Mouse (Mus musculus) heart, embryonic 12.5 days (tissue): ENCODE results near the gene Filip1l. TPM values are rescaled to one million over a fixed set of nuclear protein-coding genes. Genes with fewer than 3 reads are reported as not detected.
A peak's percentile ranks its signal among the peaks of the same experiment; 100 is the strongest.

ENCODE experiments used
- ATAC-seq: fragments of 200-750 bp; cut with Nextera tagmentation; 2 replicates; pipeline ENCODE4 v1.8.0; 2017; ENCODE audit warnings: moderate TSS enrichment, moderate library complexity; ENCODE audit not compliant: insufficient number of reproducible peaks, low FRiP score
- H3K27ac ChIP-seq: fragments of 300-500 bp; sonication (generic); 2 replicates; pipeline ENCODE4 v1.5.1; 2016; ENCODE audit warnings: mild to moderate bottlenecking, moderate library complexity; ENCODE audit not compliant: poor library complexity, severe bottlenecking
- H3K27me3 ChIP-seq: fragments of 300-500 bp; sonication (generic); replicated peaks from 2 replicates; pipeline ENCODE4 v1.6.1; 2016; ENCODE audit warnings: mild to moderate bottlenecking, moderate library complexity
- H3K36me3 ChIP-seq: fragments of 300-500 bp; sonication (generic); 2 replicates; pipeline ENCODE4 v1.6.1; 2016; ENCODE audit warnings: mild to moderate bottlenecking, moderate library complexity
- H3K4me1 ChIP-seq: fragments of 300-500 bp; sonication (generic); replicated peaks from 2 replicates; pipeline ENCODE4 v1.6.1; 2016; ENCODE audit warnings: mild to moderate bottlenecking
- H3K4me2 ChIP-seq: fragments of 300-500 bp; sonication (generic); 2 replicates; pipeline ENCODE4 v1.6.1; 2016; ENCODE audit warnings: mild to moderate bottlenecking, moderate library complexity
- H3K4me3 ChIP-seq: fragments of 300-500 bp; sonication (generic); 2 replicates; pipeline ENCODE4 v1.5.1; 2016; ENCODE audit warnings: mild to moderate bottlenecking
- H3K9ac ChIP-seq: fragments of 300-500 bp; sonication (generic); 2 replicates; pipeline ENCODE4 v1.6.1; 2016; ENCODE audit warnings: mild to moderate bottlenecking, moderate library complexity
- H3K9me3 ChIP-seq: fragments of 300-500 bp; sonication (generic); replicated peaks from 2 replicates; pipeline ENCODE4 v1.6.1; 2016; ENCODE audit warnings: mild to moderate bottlenecking, moderate library complexity
- WGBS: fragments of 180-500 bp; shearing (Covaris S2); methylation state at CpG from one replicate; pipeline ENCODE4 v1.1.7; 2016; 5-methylcytosine and 5-hydroxymethylcytosine counted together
- polyA plus RNA-seq: library from polyadenylated mRNA; unstranded; fragments of >200 nt; fragmentation: Nextera tagmentation; extraction: Ambion mirVana; gene quantifications from 2 replicates; pipeline ENCODE4 v1.2.1, GENCODE M21; 2016

The Filip1l gene
- polyA plus RNA-seq, 1 experiment from 2014 or later: 27.8 TPM

- Histone ChIP-seq H3K9ac (no peak overlapping the region), H3K4me3 (no peak overlapping the region), H3K4me2 (no peak overlapping the region), H3K4me1 (peaks cover 13% of the 10 kb centered on the region), H3K27ac (no peak overlapping the region), H3K9me3 (no peaks in the 10 kb centered on the region), H3K36me3 (no peaks in the 10 kb centered on the region), H3K27me3 (no peaks in the 10 kb centered on the region)
- ATAC-seq: no peak
- WGBS: 66% methylated on average over 4 of the region's 4 CpGs
Measured at GRCm38 (mm10) chr16:57469301-57469700, 116.4 kb downstream of the Filip1l start.

DNA sequence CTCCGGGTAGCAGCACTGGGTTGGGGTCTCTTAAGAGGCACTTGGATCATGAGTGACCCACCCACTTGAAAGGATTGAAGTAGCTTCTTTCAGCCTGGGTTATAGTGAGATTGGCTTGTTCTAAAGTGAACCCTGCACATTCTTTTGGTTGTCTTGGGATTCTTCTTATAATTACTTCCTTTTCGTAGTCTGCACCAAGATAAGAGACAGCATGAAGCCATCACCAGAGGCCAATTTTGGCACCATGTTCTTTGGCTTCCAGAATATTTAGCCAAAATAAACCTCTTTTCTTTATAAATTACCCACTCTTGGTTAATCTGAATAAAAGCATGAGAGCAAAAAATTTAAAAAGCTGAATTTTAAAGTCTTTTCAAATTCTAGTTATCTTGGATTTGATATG is 117.0 kb downstream of the Filip1l start:
- H3K27ac ChIP-seq: no peak overlapping the region
- no peak for ATAC-seq
- no peaks in the 10 kb centered on the region for H3K36me3 ChIP-seq
- H3K4me2 ChIP-seq: no peak overlapping the region
- peaks cover 13% of the 10 kb centered on the region for H3K4me1 ChIP-seq
- H3K9me3 ChIP-seq: no peaks in the 10 kb centered on the region
- no peak overlapping the region for H3K9ac ChIP-seq
- H3K4me3 ChIP-seq: no peak overlapping the region
- H3K27me3 ChIP-seq: no peaks in the 10 kb centered on the region
- WGBS: 70% methylated on average over 2 of the region's 2 CpGs

GRCm38 (mm10) chr16:57470286-57470830 is 117.5 kb downstream of the Filip1l start:
- Histone ChIP-seq H3K4me2 (no peak overlapping the region), H3K9ac (no peak overlapping the region), H3K27me3 (no peaks in the 10 kb centered on the region), H3K4me1 (peaks cover 13% of the 10 kb centered on the region), H3K9me3 (no peaks in the 10 kb centered on the region), H3K27ac (no peak overlapping the region), H3K36me3 (no peaks in the 10 kb centered on the region), H3K4me3 (no peak overlapping the region)
- 88% methylated on average over 12 of the region's 12 CpGs for WGBS
- ATAC-seq: no peak

GRCm38 (mm10) chr16:57471071-57471470 is 118.2 kb downstream of the Filip1l start:
- Histone ChIP-seq H3K27me3 (no peaks in the 10 kb centered on the region), H3K36me3 (no peaks in the 10 kb centered on the region), H3K9ac (no peak overlapping the region), H3K4me3 (no peak overlapping the region), H3K27ac (no peak overlapping the region), H3K4me1 (peaks cover 13% of the 10 kb centered on the region), H3K4me2 (no peak overlapping the region), H3K9me3 (peaks cover 2% of the 10 kb centered on the region; the same call in 1 of the 2 replicates)
- ATAC-seq: no peak

DNA sequence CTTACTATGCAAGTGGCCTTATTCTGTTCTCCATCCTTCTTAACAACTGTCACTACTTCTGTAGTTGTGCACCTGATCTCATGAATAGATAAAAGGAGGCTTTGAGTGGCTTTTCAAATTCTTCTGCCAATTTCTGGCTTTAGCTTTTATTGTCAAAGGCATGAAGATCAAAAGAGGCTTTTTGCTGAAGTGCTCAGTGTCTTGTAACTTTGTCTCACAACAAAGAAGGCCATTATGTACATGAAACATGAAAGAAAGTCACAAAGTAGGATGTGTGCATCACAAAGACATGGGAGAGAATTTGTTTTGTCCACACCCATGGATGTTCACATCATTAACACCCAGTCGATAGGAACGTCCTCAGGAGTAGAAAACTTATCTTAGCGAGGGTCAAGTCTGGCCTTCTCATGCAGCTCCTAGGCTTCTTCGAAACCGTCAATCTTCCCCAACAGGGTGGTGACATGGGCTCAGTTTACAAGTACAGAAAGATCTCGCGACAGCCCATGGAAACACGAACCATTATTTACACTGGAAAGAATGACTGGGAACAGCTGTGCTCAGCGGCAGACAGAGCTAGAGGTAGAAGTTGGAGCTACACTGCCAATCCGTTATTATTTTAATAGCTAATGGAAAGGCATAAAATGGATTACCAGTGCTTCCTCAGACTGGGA is 120.7 kb downstream of the Filip1l start:
- ATAC-seq: no peak
- H3K36me3 ChIP-seq: no peaks in the 10 kb centered on the region
- H3K4me2 ChIP-seq: no peak overlapping the region
- no peak overlapping the region for H3K27ac ChIP-seq
- no peak overlapping the region for H3K9ac ChIP-seq
- 0 out of 2 replicates have a peak, but pooled peaks cover 7% of the 10 kb centered on the region for H3K4me1 ChIP-seq
- WGBS: 44% methylated on average over 10 of the region's 10 CpGs
- H3K27me3 ChIP-seq: no peaks in the 10 kb centered on the region
- H3K4me3 ChIP-seq: no peak overlapping the region
- H3K9me3 ChIP-seq: peaks cover 9% of the 10 kb centered on the region

- Histone ChIP-seq H3K27me3 (no peaks in the 10 kb centered on the region), H3K4me3 (no peak overlapping the region), H3K9me3 (peaks cover 9% of the 10 kb centered on the region), H3K4me1 (peaks cover 21% of the 10 kb centered on the region), H3K4me2 (no peak overlapping the region), H3K9ac (no peak overlapping the region), H3K27ac (no peak overlapping the region), H3K36me3 (no peaks in the 10 kb centered on the region)
- ATAC-seq: no peak
- 70% methylated on average over 2 of the region's 2 CpGs for WGBS
Measured at GRCm38 (mm10) chr16:57478451-57478850, 125.6 kb downstream of the Filip1l start.

- peaks cover 9% of the 10 kb centered on the region for H3K9me3 ChIP-seq
- no peak overlapping the region for H3K9ac ChIP-seq
- H3K27me3 ChIP-seq: no peaks in the 10 kb centered on the region
- 46% methylated on average over 5 of the region's 5 CpGs for WGBS
- peaks cover 23% of the 10 kb centered on the region for H3K4me1 ChIP-seq
- ATAC-seq: no peak
- no peak overlapping the region for H3K4me2 ChIP-seq
- no peak overlapping the region; the same call in 1 of the 2 replicates for H3K27ac ChIP-seq
- H3K36me3 ChIP-seq: no peaks in the 10 kb centered on the region
- no peak overlapping the region for H3K4me3 ChIP-seq
Measured at GRCm38 (mm10) chr16:57479776-57480175, 126.9 kb downstream of the Filip1l start.

DNA sequence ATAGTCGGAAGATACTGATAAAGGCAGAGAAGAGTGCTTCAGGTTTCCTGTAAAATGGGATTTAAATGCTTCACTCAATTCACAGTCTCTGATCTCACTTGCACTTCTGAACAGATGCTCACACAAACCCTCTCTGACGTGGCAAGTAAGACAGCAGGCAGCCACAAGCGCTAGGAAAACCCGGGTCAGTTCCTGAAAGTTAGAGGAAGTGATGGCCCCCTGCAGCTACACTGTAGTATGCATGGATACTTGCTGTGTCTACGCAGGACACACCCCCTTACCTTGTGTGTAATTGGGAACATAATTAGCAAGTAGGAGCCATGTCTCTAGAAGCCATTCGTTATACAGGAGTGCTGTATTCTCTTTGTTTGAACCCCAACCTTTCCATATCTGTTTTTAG is 129.4 kb downstream of the Filip1l start:
- 61% methylated on average over 6 of the region's 6 CpGs for WGBS
- no peak overlapping the region for H3K27ac ChIP-seq
- no peak overlapping the region for H3K4me3 ChIP-seq
- peaks cover 23% of the 10 kb centered on the region for H3K4me1 ChIP-seq
- no peaks in the 10 kb centered on the region for H3K36me3 ChIP-seq
- H3K9me3 ChIP-seq: no peaks in the 10 kb centered on the region
- no peak overlapping the region for H3K9ac ChIP-seq
- H3K4me2 ChIP-seq: no peak overlapping the region
- no peak for ATAC-seq
- H3K27me3 ChIP-seq: no peaks in the 10 kb centered on the region

- Histone ChIP-seq H3K4me1 (peaks cover 23% of the 10 kb centered on the region), H3K9me3 (no peaks in the 10 kb centered on the region), H3K27ac (0 out of 2 replicates have a peak overlapping the region, but pooled peaks have one; percentile 38), H3K4me3 (no peak overlapping the region), H3K27me3 (no peaks in the 10 kb centered on the region), H3K36me3 (no peaks in the 10 kb centered on the region), H3K4me2 (no peak overlapping the region), H3K9ac (no peak overlapping the region)
- ATAC-seq: no peak
- WGBS: 31% methylated on average over 4 of the region's 4 CpGs
Measured at GRCm38 (mm10) chr16:57482911-57483310, 130.0 kb downstream of the Filip1l start.

DNA sequence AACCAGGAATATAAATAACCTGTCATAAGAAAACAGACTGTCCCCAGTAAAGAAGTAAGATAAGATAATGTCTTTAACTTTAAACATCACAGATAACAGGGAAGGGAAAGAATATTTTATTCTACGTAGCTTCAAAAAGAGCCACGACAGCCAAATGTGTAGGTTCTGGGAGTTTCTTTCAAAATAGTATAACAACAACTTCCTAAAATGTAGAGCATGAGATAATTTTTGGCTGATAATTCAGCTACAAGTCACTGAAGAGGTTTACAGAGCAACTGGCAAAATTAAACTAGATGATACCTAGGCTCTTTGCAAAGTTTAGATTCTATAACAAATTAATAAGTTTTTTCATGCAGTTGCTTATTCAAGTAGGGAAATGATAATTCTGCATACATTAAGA is 130.6 kb downstream of the Filip1l start:
- peaks cover 23% of the 10 kb centered on the region for H3K4me1 ChIP-seq
- no peak overlapping the region for H3K4me2 ChIP-seq
- H3K27ac ChIP-seq: no peak overlapping the region
- no peak overlapping the region for H3K4me3 ChIP-seq
- no peak for ATAC-seq
- H3K9me3 ChIP-seq: no peaks in the 10 kb centered on the region
- no peaks in the 10 kb centered on the region for H3K36me3 ChIP-seq
- no peaks in the 10 kb centered on the region for H3K27me3 ChIP-seq
- WGBS: 24% methylated on average over 2 of the region's 2 CpGs
- H3K9ac ChIP-seq: no peak overlapping the region

- Histone ChIP-seq H3K9ac (no peak overlapping the region), H3K27ac (no peak overlapping the region), H3K9me3 (no peaks in the 10 kb centered on the region), H3K4me2 (no peak overlapping the region), H3K27me3 (no peaks in the 10 kb centered on the region), H3K4me3 (no peak overlapping the region), H3K4me1 (peaks cover 23% of the 10 kb centered on the region), H3K36me3 (no peaks in the 10 kb centered on the region)
- ATAC-seq: no peak
- WGBS: 67% methylated on average over 12 of the region's 12 CpGs
Measured at GRCm38 (mm10) chr16:57484043-57484795, 131.3 kb downstream of the Filip1l start.
